Mouse (Mus musculus) heart, adult 2 months (tissue): ENCODE measurements around the gene Mapk12.

ENCODE experiments used
- CTCF ChIP-seq: fragments of 200-600 bp; IDR thresholded peaks from 2 replicates; pipeline ENCODE4 v1.8.1; 2022; ENCODE audit warnings: antibody characterized with exemption, mild to moderate bottlenecking, moderate library complexity
- POLR2A ChIP-seq: fragments of 200-500 bp; IDR thresholded peaks from 2 replicates; pipeline ENCODE4 v1.6.1; 2011; ENCODE audit warnings: mild to moderate bottlenecking, low read depth, low read length, control low read depth; ENCODE audit not compliant: insufficient read depth

DNA sequence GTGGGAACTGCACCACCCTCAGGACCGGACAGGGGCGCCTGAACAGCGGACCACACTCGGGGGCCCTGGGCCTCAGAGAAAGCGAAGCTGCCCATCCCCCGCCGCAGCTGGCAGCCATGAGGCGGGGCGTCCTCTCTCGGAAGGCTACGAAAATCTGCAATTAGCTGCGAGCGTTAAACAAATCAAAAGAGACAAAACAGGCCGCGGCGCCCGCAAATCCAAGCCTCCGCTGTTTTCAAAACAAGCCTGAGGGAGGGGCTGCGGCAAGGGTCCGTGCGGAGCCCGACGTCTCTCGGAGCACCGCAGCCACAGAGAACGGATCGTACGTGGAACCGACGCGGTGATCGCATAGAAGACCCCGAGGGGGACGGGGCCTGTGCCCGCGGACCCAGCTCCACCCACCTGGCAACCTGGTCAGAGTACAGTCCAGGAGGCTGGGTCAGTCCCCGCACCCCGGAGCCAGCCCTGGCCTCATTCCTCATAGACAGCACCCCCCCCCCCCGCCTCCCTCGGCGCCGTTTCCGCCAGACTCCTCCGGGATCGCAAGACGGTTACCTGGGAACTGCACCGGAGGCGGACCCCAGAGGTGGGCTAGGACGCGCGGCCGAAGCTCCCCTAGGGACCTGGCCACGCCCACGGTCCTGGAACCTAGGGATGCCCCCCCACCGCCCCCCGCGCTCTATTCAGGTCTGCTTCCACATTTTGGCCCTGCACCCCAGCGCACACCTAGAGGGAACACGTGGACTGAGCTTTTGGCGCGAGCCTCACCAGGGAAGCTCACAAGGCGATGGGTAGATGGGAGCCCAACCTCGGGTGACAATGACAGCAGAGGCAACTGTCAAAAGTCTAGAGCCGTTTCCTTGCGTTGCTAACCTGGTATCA, 32.8 kb upstream of the Mapk12 start:
- TF ChIP-seq POLR2A (no peak), CTCF (peak; percentile 9; the same call in 1 of the 2 replicates)
